Mouse (Mus musculus) ES-Bruce4 (cell line): ENCODE measurements around the gene Klra17.

Experiments
- CTCF ChIP-seq: IDR thresholded peaks from one replicate; pipeline ENCODE4 v1.8.1; 2011; ENCODE audit warnings: low read depth, low read length
- EP300 ChIP-seq: IDR thresholded peaks from 2 replicates; pipeline ENCODE4 v1.6.1; 2011; ENCODE audit warnings: low read depth, low read length; ENCODE audit not compliant: insufficient read depth
- POLR2A ChIP-seq: IDR thresholded peaks from one replicate; pipeline ENCODE4 v1.8.1; 2011; ENCODE audit warnings: low read length; ENCODE audit not compliant: insufficient read depth

DNA sequence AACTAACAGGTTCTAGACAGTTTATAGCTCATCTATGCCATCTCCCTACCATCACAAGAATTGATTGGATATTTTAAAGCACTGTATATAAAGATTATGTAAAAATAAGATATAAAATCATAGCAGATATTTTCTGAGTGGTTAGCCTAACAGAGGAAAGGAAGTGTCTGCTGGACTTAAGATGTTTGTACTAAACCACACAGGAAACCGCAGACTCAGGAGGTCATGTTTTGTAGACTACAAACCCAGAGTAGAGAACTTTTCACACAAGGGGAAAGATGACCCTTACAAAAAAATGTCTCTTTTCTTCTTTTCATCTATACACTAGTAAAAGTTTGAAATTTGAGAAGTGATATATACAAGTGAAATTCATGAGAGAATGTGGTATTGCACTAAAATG is 52.5 kb downstream of the Klra17 start:
- TF ChIP-seq CTCF (no peak), EP300 (no peak), POLR2A (no peak)
